Mouse (Mus musculus): Measurements from ENCODE around the gene Bap1. TPM values are rescaled to one million over a fixed set of nuclear protein-coding genes. Genes with fewer than 3 reads are reported as not detected.
A peak's percentile ranks its signal among the peaks of the same experiment; 100 is the strongest.

Gene Bap1
- polyA plus RNA-seq, 1 experiment from 2014 or later = 124 TPM

DNA sequence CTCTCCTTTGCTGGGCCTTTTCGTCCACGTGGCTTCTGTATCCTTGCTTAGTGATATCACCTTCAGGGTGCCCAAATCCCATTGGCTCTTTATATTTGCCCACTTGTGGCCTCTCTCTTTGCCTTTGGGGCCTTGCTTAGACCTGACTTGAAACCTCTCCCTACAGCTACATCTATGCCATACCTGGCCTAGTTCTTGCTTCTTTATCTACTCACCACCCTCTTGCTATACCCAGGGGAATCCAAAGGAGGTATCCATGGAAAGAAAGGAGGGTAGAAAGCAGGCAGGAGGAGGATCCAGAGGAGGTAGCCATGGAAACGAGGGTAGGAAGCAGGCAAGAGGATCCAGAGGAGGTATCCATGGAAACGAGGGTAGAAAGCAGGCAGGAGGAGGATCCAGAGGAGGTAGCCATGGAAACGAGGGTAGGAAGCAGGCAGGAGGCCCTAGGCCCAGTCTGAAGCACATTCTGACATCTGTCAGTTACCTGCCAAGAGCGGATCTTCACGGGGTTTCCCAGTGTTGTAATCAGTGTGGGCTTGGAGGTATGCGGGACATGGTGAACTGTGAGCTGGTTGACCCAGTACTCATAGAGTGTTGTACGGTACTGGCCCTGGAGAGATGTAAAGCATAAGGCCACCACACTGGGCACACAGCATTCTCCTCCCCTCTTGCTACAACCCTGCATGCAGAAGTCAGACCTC lies 17.2 kb downstream of the Bap1 start:
- WGBS = 26% methylated on average over 9 of the region's 9 CpGs
- H3K4me1 ChIP-seq = peaks cover 28% of the 10 kb centered on the region
- peak overlapping the region; percentile 55 for H3K27ac ChIP-seq (replicated peaks)
- H3K9ac ChIP-seq (replicated peaks) = no peak overlapping the region; the same call in 1 of the 2 replicates
- peak; percentile 71 for ATAC-seq (ENCODE audit: low FRiP score, low read depth)
- H3K4me2 ChIP-seq (replicated peaks) = peak overlapping the region; percentile 49
- H3K9me3 ChIP-seq = no peaks in the 10 kb centered on the region
- peaks cover 7% of the 10 kb centered on the region; the same call in 1 of the 2 replicates for H3K27me3 ChIP-seq
- H3K4me3 ChIP-seq = peak overlapping the region; percentile 24; the same call in 1 of the 2 replicates
- H3K36me3 ChIP-seq = no peaks in the 10 kb centered on the region

GRCm38 (mm10) chr14:31269456-31270100 lies 18.3 kb downstream of the Bap1 start:
- Histone ChIP-seq H3K4me3 (peak overlapping the region; percentile 24), H3K36me3 (no peaks in the 10 kb centered on the region), H3K4me1 (peaks cover 28% of the 10 kb centered on the region), H3K9me3 (no peaks in the 10 kb centered on the region), H3K27me3 (peaks cover 7% of the 10 kb centered on the region; the same call in 1 of the 2 replicates), H3K9ac (replicated peaks) (peak overlapping the region; percentile 47), H3K4me2 (replicated peaks) (peak overlapping the region; percentile 49), H3K27ac (replicated peaks) (peak overlapping the region; percentile 55)
- 17% methylated on average over 25 of the region's 28 CpGs for WGBS
- peak; percentile 77 for ATAC-seq (ENCODE audit: low FRiP score, low read depth)

- no peaks in the 10 kb centered on the region for H3K36me3 ChIP-seq
- 88% methylated on average over 6 of the region's 6 CpGs for WGBS
Observed at GRCm38 (mm10) chr14:31271121-31271520, 19.9 kb downstream of the Bap1 start.

DNA sequence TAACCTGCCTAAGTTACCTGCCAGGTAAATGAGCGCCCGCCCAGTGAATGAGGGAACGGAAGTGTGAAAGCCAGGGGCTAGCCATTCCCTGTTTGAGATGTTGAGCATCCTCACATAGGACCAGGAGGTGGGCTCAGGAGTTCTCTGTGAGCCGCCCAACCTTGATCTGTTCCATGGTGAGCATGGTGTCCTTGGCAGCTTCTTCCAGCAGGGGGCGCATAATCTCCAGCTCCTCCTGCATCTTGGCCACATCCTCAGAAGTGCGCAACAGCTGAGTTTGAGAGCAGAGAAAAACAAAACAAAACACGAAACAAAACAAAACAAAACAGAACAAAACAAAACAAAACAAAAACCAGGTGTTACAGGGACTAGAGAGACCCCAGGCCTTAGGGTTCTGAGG lies 20.9 kb downstream of the Bap1 start:
- H3K27ac ChIP-seq (replicated peaks) = no peak overlapping the region
- peaks cover 7% of the 10 kb centered on the region; the same call in 1 of the 2 replicates for H3K27me3 ChIP-seq
- WGBS = 27% methylated on average over 7 of the region's 7 CpGs
- no peak overlapping the region for H3K4me3 ChIP-seq
- no peak for ATAC-seq (ENCODE audit: low FRiP score, low read depth)
- H3K4me2 ChIP-seq (replicated peaks) = no peak overlapping the region
- H3K9ac ChIP-seq (replicated peaks) = no peak overlapping the region
- H3K36me3 ChIP-seq = no peaks in the 10 kb centered on the region
- no peaks in the 10 kb centered on the region for H3K9me3 ChIP-seq
- H3K4me1 ChIP-seq = peaks cover 28% of the 10 kb centered on the region

More at GRCm38 (mm10) chr14:31271121-31271520, 19.9 kb downstream of the Bap1 start:
- H3K4me2 ChIP-seq (replicated peaks) = no peak overlapping the region
- peaks cover 28% of the 10 kb centered on the region for H3K4me1 ChIP-seq
- ATAC-seq (ENCODE audit: low FRiP score, low read depth) = no peak
- H3K9ac ChIP-seq (replicated peaks) = no peak overlapping the region
- H3K27me3 ChIP-seq = peaks cover 7% of the 10 kb centered on the region; the same call in 1 of the 2 replicates
- no peaks in the 10 kb centered on the region for H3K9me3 ChIP-seq
- H3K27ac ChIP-seq (replicated peaks) = no peak overlapping the region
- H3K4me3 ChIP-seq = no peak overlapping the region

DNA sequence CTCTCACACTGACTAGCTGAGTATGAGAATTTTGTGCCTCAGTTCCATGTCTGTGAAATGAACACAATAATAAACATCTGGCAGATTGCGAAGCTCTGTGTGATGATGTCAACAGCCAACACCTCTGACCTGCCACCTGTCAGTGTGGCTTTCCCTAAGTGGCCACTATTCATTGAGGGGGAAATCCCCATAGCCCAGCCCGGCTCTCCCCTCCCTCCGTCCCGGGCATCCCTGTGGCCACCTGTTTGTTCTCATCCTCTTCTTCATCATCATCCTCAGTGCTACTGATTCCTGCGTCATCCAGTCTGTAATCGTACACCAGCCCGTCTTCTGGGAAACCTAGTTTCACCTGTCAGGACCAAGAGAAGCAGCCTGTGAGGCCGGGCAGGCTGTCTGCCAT lies 34.5 kb downstream of the Bap1 start:
- H3K4me2 ChIP-seq (replicated peaks) = no peak overlapping the region
- H3K9me3 ChIP-seq = no peaks in the 10 kb centered on the region
- no peak for ATAC-seq (ENCODE audit: low FRiP score, low read depth)
- WGBS = 85% methylated on average over 8 of the region's 8 CpGs
- no peak overlapping the region for H3K27ac ChIP-seq (replicated peaks)
- H3K27me3 ChIP-seq = no peaks in the 10 kb centered on the region
- H3K9ac ChIP-seq (replicated peaks) = no peak overlapping the region
- no peak overlapping the region for H3K4me3 ChIP-seq
- H3K4me1 ChIP-seq = no peaks in the 10 kb centered on the region
- no peaks in the 10 kb centered on the region for H3K36me3 ChIP-seq

Other genes starting within 250 kb of the Bap1 start
- 277 and 281 TPM in 2 replicates for gene Spcs1, start 249.8 kb upstream of the Bap1 start, polyA plus RNA-seq (2016; fragmentation: Nextera tagmentation; extraction: Ambion mirVana)
- gene Pbrm1, start 232.3 kb upstream of the Bap1 start, polyA plus RNA-seq (2016; fragmentation: Nextera tagmentation; extraction: Ambion mirVana) = 214 and 226 TPM in 2 replicates
- gene Gnl3, start 232.3 kb upstream of the Bap1 start, polyA plus RNA-seq (2016; fragmentation: Nextera tagmentation; extraction: Ambion mirVana) = 79.5 and 80.7 TPM in 2 replicates
- 61.1 and 62.3 TPM in 2 replicates for gene Smim4, start 122.5 kb upstream of the Bap1 start, polyA plus RNA-seq (2016; fragmentation: Nextera tagmentation; extraction: Ambion mirVana)
- gene Nt5dc2, start 120.4 kb upstream of the Bap1 start, polyA plus RNA-seq (2016; fragmentation: Nextera tagmentation; extraction: Ambion mirVana) = 446 and 464 TPM in 2 replicates
- gene Stab1, start 82.8 kb upstream of the Bap1 start, polyA plus RNA-seq (2016; fragmentation: Nextera tagmentation; extraction: Ambion mirVana) = 39.7 and 40.3 TPM in 2 replicates
- 1.9 and 3.0 TPM in 2 replicates for gene Tnnc1, start 43.1 kb upstream of the Bap1 start, polyA plus RNA-seq (2016; fragmentation: Nextera tagmentation; extraction: Ambion mirVana)
- 463 and 480 TPM in 2 replicates for gene Nisch, start 34.5 kb upstream of the Bap1 start, polyA plus RNA-seq (2016; fragmentation: Nextera tagmentation; extraction: Ambion mirVana)
- 0.69 and 1.1 TPM in 2 replicates for gene Sema3g, start 33.6 kb upstream of the Bap1 start, polyA plus RNA-seq (2016; fragmentation: Nextera tagmentation; extraction: Ambion mirVana)
- 12.0 and 12.2 TPM in 2 replicates for gene Phf7, start 133 bp upstream of the Bap1 start, polyA plus RNA-seq (2016; fragmentation: Nextera tagmentation; extraction: Ambion mirVana)
- gene Dnah1, start 72.4 kb downstream of the Bap1 start, polyA plus RNA-seq (2016; fragmentation: Nextera tagmentation; extraction: Ambion mirVana) = 6.0 and 6.4 TPM in 2 replicates
- gene Capn7, start 85.2 kb downstream of the Bap1 start, polyA plus RNA-seq (2016; fragmentation: Nextera tagmentation; extraction: Ambion mirVana) = 51.4 and 55.8 TPM in 2 replicates
- gene Sh3bp5, start 184.6 kb downstream of the Bap1 start, polyA plus RNA-seq (2016; fragmentation: Nextera tagmentation; extraction: Ambion mirVana) = 43.3 and 46.8 TPM in 2 replicates
- 19.7 and 20.3 TPM in 2 replicates for gene Eaf1, start 242.9 kb downstream of the Bap1 start, polyA plus RNA-seq (2016; fragmentation: Nextera tagmentation; extraction: Ambion mirVana)
- gene Mettl6, start 243.6 kb downstream of the Bap1 start, polyA plus RNA-seq (2016; fragmentation: Nextera tagmentation; extraction: Ambion mirVana) = 70.1 and 72.3 TPM in 2 replicates